Mouse (Mus musculus): ENCODE measurements around the gene Gm20479. TPM values are rescaled to one million over a fixed set of nuclear protein-coding genes. Genes with fewer than 3 reads are reported as not detected.

Gm20479 gene
- polyA plus RNA-seq, 2 experiments: 0.09 TPM; not detected in 1

- ATAC-seq (ENCODE audit: insufficient read depth) (no peak), DNase-seq (ENCODE audit: low read depth in 3 of 3, low spot score in 3 of 3) (no peak)
- no peak overlapping the region for H3K4me3 ChIP-seq (ENCODE audit: insufficient read depth in 1 of 2, low read depth in 2 of 2, low read length in 2 of 2)
- peaks cover 0 to 10% of the 10 kb centered on the region in 2 experiments; a peak in 1 of 4 replicates for H3K4me1 ChIP-seq (replicated peaks; ENCODE audit: control insufficient read depth in 2 of 2, insufficient read depth in 2 of 2, low read length in 1 of 2)
- no peaks in the 10 kb centered on the region for H3K9me3 ChIP-seq (ENCODE audit: control insufficient read depth, low read length)
- TF ChIP-seq CTCF (IDR thresholded peaks at IDR 0.05; ENCODE audit: low read depth) (no peak), EP300 (IDR thresholded peaks at IDR 0.05; ENCODE audit: low read depth) (no peak)
- H3K36me3 ChIP-seq (replicated peaks; ENCODE audit: control insufficient read depth, insufficient read depth, low read depth): no peaks in the 10 kb centered on the region
- no peak overlapping the region for H3K4me2 ChIP-seq (ENCODE audit: low read depth)
- H3K27me3 ChIP-seq (ENCODE audit: control insufficient read depth, insufficient read depth, low read length): peaks cover 92% of the 10 kb centered on the region
- no peak overlapping the region for H3K9ac ChIP-seq (replicated peaks)
- no peak overlapping the region for H3K27ac ChIP-seq
- 29% methylated on average over 16 of the region's 16 CpGs for WGBS (ENCODE audit: insufficient replicate concordance)
These were observed 28.6 kb downstream of the Gm20479 start for GRCm38 (mm10) chr7:27328648-27329047.

DNA sequence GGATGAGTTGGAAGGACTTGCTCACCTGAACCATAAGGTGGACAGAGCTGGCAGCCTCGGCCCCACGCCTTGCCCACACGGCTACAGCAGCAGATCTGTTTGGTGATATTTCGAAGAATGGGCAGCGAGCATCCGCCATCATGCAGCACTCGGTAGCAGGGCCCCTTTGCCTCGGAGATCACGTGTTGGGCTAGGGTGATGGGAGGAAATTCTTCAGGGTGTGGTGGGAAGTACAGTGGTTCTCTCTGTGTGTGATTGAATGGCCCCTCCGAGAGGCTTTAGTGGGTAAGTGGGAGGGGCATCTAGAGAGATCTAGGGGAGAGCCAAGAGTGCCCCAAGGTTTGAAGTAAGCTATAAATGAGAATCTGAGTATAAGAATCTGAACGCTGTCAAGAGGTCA, 29.1 kb downstream of the Gm20479 start:
- Histone ChIP-seq H3K27me3 (ENCODE audit: control insufficient read depth, insufficient read depth, low read length) (peaks cover 88% of the 10 kb centered on the region), H3K4me3 (ENCODE audit: insufficient read depth in 1 of 2, low read depth in 2 of 2, low read length in 2 of 2) (no peak overlapping the region), H3K4me2 (ENCODE audit: low read depth) (no peak overlapping the region), H3K9me3 (ENCODE audit: control insufficient read depth, low read length) (no peaks in the 10 kb centered on the region), H3K9ac (replicated peaks) (no peak overlapping the region), H3K36me3 (replicated peaks; ENCODE audit: control insufficient read depth, insufficient read depth, low read depth) (no peaks in the 10 kb centered on the region), H3K4me1 (replicated peaks; ENCODE audit: control insufficient read depth in 2 of 2, insufficient read depth in 2 of 2, low read length in 1 of 2) (peaks cover 0 to 10% of the 10 kb centered on the region in 2 experiments; a peak in 1 of 4 replicates), H3K27ac (no peak overlapping the region)
- ATAC-seq (ENCODE audit: insufficient read depth) (no peak), DNase-seq (ENCODE audit: low read depth in 3 of 3, low spot score in 3 of 3) (no peak)
- 53% methylated on average over 11 of the region's 11 CpGs for WGBS (ENCODE audit: insufficient replicate concordance)
- TF ChIP-seq EP300 (IDR thresholded peaks at IDR 0.05; ENCODE audit: low read depth): no peak
- TF ChIP-seq CTCF (IDR thresholded peaks at IDR 0.05; ENCODE audit: low read depth): no peak

DNA sequence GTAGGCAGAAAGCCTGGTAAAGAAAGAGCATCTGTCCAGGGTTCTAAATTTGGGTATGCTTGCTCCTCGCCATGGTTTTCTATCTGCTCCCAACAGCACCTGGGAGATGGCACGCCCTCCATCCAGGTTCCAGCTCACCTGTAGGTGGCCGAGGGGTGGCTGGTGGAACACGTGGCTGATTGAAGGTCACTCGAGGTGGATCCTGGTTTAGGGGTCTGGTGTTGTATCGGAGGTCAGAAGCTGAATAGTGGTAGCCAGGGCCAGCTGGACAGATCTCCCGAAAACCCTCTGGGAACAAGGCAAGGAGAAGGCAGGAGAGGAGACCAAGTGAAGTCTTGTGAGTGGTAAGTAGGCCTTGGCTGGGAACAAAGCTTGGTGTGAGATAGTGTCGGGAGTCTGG, 29.7 kb downstream of the Gm20479 start:
- Histone ChIP-seq H3K27me3 (ENCODE audit: control insufficient read depth, insufficient read depth, low read length) (peaks cover 81% of the 10 kb centered on the region), H3K4me3 (ENCODE audit: insufficient read depth in 1 of 2, low read depth in 2 of 2, low read length in 2 of 2) (no peak overlapping the region), H3K36me3 (replicated peaks; ENCODE audit: control insufficient read depth, insufficient read depth, low read depth) (no peaks in the 10 kb centered on the region), H3K9me3 (ENCODE audit: control insufficient read depth, low read length) (no peaks in the 10 kb centered on the region), H3K27ac (no peak overlapping the region), H3K4me2 (ENCODE audit: low read depth) (no peak overlapping the region), H3K9ac (replicated peaks) (no peak overlapping the region), H3K4me1 (replicated peaks; ENCODE audit: control insufficient read depth in 2 of 2, insufficient read depth in 2 of 2, low read length in 1 of 2) (peaks cover 0 to 10% of the 10 kb centered on the region in 2 experiments; a peak in 1 of 4 replicates)
- 74% methylated on average over 8 of the region's 8 CpGs for WGBS (ENCODE audit: insufficient replicate concordance)
- ATAC-seq (ENCODE audit: insufficient read depth) (no peak), DNase-seq (ENCODE audit: low read depth in 3 of 3, low spot score in 3 of 3) (no peak)
- TF ChIP-seq CTCF (IDR thresholded peaks at IDR 0.05; ENCODE audit: low read depth) (no peak), EP300 (IDR thresholded peaks at IDR 0.05; ENCODE audit: low read depth) (no peak)

GRCm38 (mm10) chr7:27326101-27326880, 30.9 kb downstream of the Gm20479 start:
- Histone ChIP-seq H3K27me3 (ENCODE audit: control insufficient read depth, insufficient read depth, low read length) (peaks cover 69% of the 10 kb centered on the region), H3K4me1 (replicated peaks; ENCODE audit: control insufficient read depth in 2 of 2, insufficient read depth in 2 of 2, low read length in 1 of 2) (peaks cover 0 to 10% of the 10 kb centered on the region in 2 experiments; a peak in 1 of 4 replicates), H3K9me3 (ENCODE audit: control insufficient read depth, low read length) (no peaks in the 10 kb centered on the region), H3K27ac (no peak overlapping the region), H3K4me2 (ENCODE audit: low read depth) (no peak overlapping the region), H3K9ac (replicated peaks) (no peak overlapping the region), H3K4me3 (ENCODE audit: insufficient read depth in 1 of 2, low read depth in 2 of 2, low read length in 2 of 2) (no peak overlapping the region), H3K36me3 (replicated peaks; ENCODE audit: control insufficient read depth, insufficient read depth, low read depth) (no peaks in the 10 kb centered on the region)
- TF ChIP-seq EP300 (IDR thresholded peaks at IDR 0.05; ENCODE audit: low read depth): no peak
- no peak for TF ChIP-seq CTCF (IDR thresholded peaks at IDR 0.05; ENCODE audit: low read depth)
- 39% methylated on average over 34 of the region's 34 CpGs for WGBS (ENCODE audit: insufficient replicate concordance)
- DNase-seq (ENCODE audit: low read depth in 3 of 3, low spot score in 3 of 3) (no peak), ATAC-seq (ENCODE audit: insufficient read depth) (no peak)

- TF ChIP-seq EP300 (IDR thresholded peaks at IDR 0.05; ENCODE audit: low read depth) (no peak), CTCF (IDR thresholded peaks at IDR 0.05; ENCODE audit: low read depth) (no peak)
- DNase-seq (ENCODE audit: low read depth in 3 of 3, low spot score in 3 of 3) (no peak), ATAC-seq (ENCODE audit: insufficient read depth) (no peak)
- Histone ChIP-seq H3K9me3 (ENCODE audit: control insufficient read depth, low read length) (no peaks in the 10 kb centered on the region), H3K9ac (replicated peaks) (no peak overlapping the region), H3K27ac (no peak overlapping the region), H3K27me3 (ENCODE audit: control insufficient read depth, insufficient read depth, low read length) (peaks cover 63% of the 10 kb centered on the region), H3K36me3 (replicated peaks; ENCODE audit: control insufficient read depth, insufficient read depth, low read depth) (no peaks in the 10 kb centered on the region), H3K4me2 (ENCODE audit: low read depth) (no peak overlapping the region), H3K4me1 (replicated peaks; ENCODE audit: control insufficient read depth in 2 of 2, insufficient read depth in 2 of 2, low read length in 1 of 2) (peaks cover 0 to 10% of the 10 kb centered on the region in 2 experiments; a peak in 1 of 4 replicates), H3K4me3 (ENCODE audit: insufficient read depth in 1 of 2, low read depth in 2 of 2, low read length in 2 of 2) (no peak overlapping the region)
- 2% methylated on average over 24 of the region's 24 CpGs for WGBS (ENCODE audit: insufficient replicate concordance)
These were observed 31.5 kb downstream of the Gm20479 start for GRCm38 (mm10) chr7:27325697-27326096.
